Mouse (Mus musculus): ENCODE measurements around the gene Gm13089. TPM values are rescaled to one million over a fixed set of nuclear protein-coding genes. Genes with fewer than 3 reads are reported as not detected.

Gm13089 gene
- polyA plus RNA-seq (2014; fragmentation: Illumina TruSeq; extraction: RNeasy Lipid Tissue Mini Kit (QIAGEN cat#74804); ENCODE audit: low read depth, low replicate concordance) = not detected

DNA sequence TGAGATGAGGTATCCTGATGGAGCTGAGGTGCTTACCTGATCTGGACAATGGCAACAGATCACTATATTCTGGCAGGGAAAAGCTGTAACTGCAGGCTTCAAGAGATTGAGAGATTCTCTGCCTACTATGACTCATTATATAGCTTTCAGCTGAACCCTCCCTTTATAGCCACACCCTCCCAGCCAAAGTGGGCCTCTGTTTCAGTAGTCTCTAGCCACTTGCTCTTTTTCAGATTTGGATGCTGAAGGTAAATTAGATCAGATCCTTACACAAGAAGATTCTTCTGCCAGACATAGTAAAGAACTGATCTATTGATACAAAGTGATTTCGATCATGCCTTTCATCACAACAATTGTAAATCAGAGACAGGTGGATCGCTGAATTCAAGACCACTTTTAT is at the start of gene Gm13089:
TSS of gene Gm13089 (minus strand) at position 101 of the 400 bp plus-strand sequence.

DNA sequence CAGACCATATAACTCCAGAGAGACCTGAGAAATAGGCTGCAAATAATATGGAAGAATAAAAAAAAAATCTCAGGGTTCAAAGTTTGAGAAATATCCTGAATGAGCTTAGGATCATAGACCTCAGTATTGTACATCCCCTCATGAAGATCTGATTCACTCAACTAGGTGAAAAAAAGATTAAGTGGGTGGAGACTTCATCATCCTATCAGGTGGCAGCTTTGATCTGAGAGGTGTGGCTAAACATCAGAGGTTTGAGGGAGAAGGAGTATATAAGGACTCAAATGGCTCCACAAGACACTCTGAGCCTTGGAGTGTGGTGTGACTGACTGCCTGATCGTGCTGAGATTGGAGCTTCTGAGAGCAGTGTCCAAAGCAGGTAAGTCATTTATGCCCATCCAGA is 16.6 kb upstream of the Gm13089 start, which contains the start of gene Gm13078:
TSS of gene Gm13078 (plus strand) at position 301 of the 400 bp plus-strand sequence.

GRCm38 (mm10) chr4:143657146-143657545 is 45.4 kb downstream of the Gm13089 start, which contains the start of gene Gm13088:
TSS of gene Gm13088 (minus strand) at chr4:143657246.

Other genes starting within 250 kb of the Gm13089 start
- gene Gm13043, start 191.4 kb downstream of the Gm13089 start, polyA plus RNA-seq (2014; fragmentation: Illumina TruSeq; extraction: RNeasy Lipid Tissue Mini Kit (QIAGEN cat#74804); ENCODE audit: low read depth, low replicate concordance) = not detected
- gene Gm13040, start 166.8 kb downstream of the Gm13089 start, polyA plus RNA-seq (2014; fragmentation: Illumina TruSeq; extraction: RNeasy Lipid Tissue Mini Kit (QIAGEN cat#74804); ENCODE audit: low read depth, low replicate concordance) = not detected
- gene BC080695, start 151.0 kb downstream of the Gm13089 start, polyA plus RNA-seq (2014; fragmentation: Illumina TruSeq; extraction: RNeasy Lipid Tissue Mini Kit (QIAGEN cat#74804); ENCODE audit: low read depth, low replicate concordance) = not detected
- not detected for gene Gm13057, start 151.0 kb downstream of the Gm13089 start, polyA plus RNA-seq (2014; fragmentation: Illumina TruSeq; extraction: RNeasy Lipid Tissue Mini Kit (QIAGEN cat#74804); ENCODE audit: low read depth, low replicate concordance)
- not detected for gene Gm13083, start 87.7 kb downstream of the Gm13089 start, polyA plus RNA-seq (2014; fragmentation: Illumina TruSeq; extraction: RNeasy Lipid Tissue Mini Kit (QIAGEN cat#74804); ENCODE audit: low read depth, low replicate concordance)
- gene Gm13088, start 45.5 kb downstream of the Gm13089 start, polyA plus RNA-seq (2014; fragmentation: Illumina TruSeq; extraction: RNeasy Lipid Tissue Mini Kit (QIAGEN cat#74804); ENCODE audit: low read depth, low replicate concordance) = not detected
- not detected for gene Gm13078, start 16.7 kb upstream of the Gm13089 start, polyA plus RNA-seq (2014; fragmentation: Illumina TruSeq; extraction: RNeasy Lipid Tissue Mini Kit (QIAGEN cat#74804); ENCODE audit: low read depth, low replicate concordance)
- not detected for gene Gm13023, start 86.6 kb upstream of the Gm13089 start, polyA plus RNA-seq (2014; fragmentation: Illumina TruSeq; extraction: RNeasy Lipid Tissue Mini Kit (QIAGEN cat#74804); ENCODE audit: low read depth, low replicate concordance)
- gene Gm13084, start 113.4 kb upstream of the Gm13089 start, polyA plus RNA-seq (2014; fragmentation: Illumina TruSeq; extraction: RNeasy Lipid Tissue Mini Kit (QIAGEN cat#74804); ENCODE audit: low read depth, low replicate concordance) = not detected
- gene Gm13103, start 143.8 kb upstream of the Gm13089 start, polyA plus RNA-seq (2014; fragmentation: Illumina TruSeq; extraction: RNeasy Lipid Tissue Mini Kit (QIAGEN cat#74804); ENCODE audit: low read depth, low replicate concordance) = not detected
- gene Pramef6, start 197.7 kb upstream of the Gm13089 start, polyA plus RNA-seq (2014; fragmentation: Illumina TruSeq; extraction: RNeasy Lipid Tissue Mini Kit (QIAGEN cat#74804); ENCODE audit: low read depth, low replicate concordance) = not detected
- not detected for gene Pramef25, start 248.3 kb upstream of the Gm13089 start, polyA plus RNA-seq (2014; fragmentation: Illumina TruSeq; extraction: RNeasy Lipid Tissue Mini Kit (QIAGEN cat#74804); ENCODE audit: low read depth, low replicate concordance)

Data from kidney, adult 10 weeks (tissue).